Mouse (Mus musculus) limb, embryonic 13.5 days (tissue): ENCODE data around the gene Nop2. TPM values are rescaled to one million over a fixed set of nuclear protein-coding genes. Genes with fewer than 3 reads are reported as not detected.

Source experiments
- ATAC-seq: fragments of 200-750 bp; cut with Nextera tagmentation; 2 replicates; pipeline ENCODE4 v1.8.0; 2017; ENCODE audit warnings: low read depth, moderate number of reproducible peaks, moderate TSS enrichment; ENCODE audit not compliant: low FRiP score
- H3K27ac ChIP-seq: fragments of 300-500 bp; sonication (generic); 2 replicates; pipeline ENCODE4 v1.5.1; 2015; ENCODE audit warnings: inconsistent platforms, mild to moderate bottlenecking, moderate library complexity
- H3K27me3 ChIP-seq: fragments of 300-500 bp; sonication (generic); 2 replicates; pipeline ENCODE4 v1.6.1; 2015; ENCODE audit warnings: mild to moderate bottlenecking, inconsistent platforms
- H3K36me3 ChIP-seq: fragments of 300-500 bp; sonication (generic); 2 replicates; pipeline ENCODE4 v1.6.1; 2015; ENCODE audit warnings: inconsistent platforms, mild to moderate bottlenecking, moderate library complexity
- H3K4me1 ChIP-seq: fragments of 300-500 bp; sonication (generic); 2 replicates; pipeline ENCODE4 v1.6.1; 2015; ENCODE audit warnings: inconsistent platforms
- H3K4me2 ChIP-seq: fragments of 300-500 bp; sonication (generic); replicated peaks from 2 replicates; pipeline ENCODE4 v1.6.1; 2015; ENCODE audit warnings: inconsistent platforms, mild to moderate bottlenecking, moderate library complexity
- H3K4me3 ChIP-seq: fragments of 300-500 bp; sonication (generic); 2 replicates; pipeline ENCODE4 v1.5.1; 2015; ENCODE audit warnings: moderate library complexity, mild to moderate bottlenecking, inconsistent platforms
- H3K9ac ChIP-seq: fragments of 300-500 bp; sonication (generic); 2 replicates; pipeline ENCODE4 v1.6.1; 2015; ENCODE audit warnings: mild to moderate bottlenecking, inconsistent platforms
- H3K9me3 ChIP-seq: fragments of 300-500 bp; sonication (generic); 2 replicates; pipeline ENCODE4 v1.6.1; 2016; ENCODE audit warnings: inconsistent platforms
- WGBS: fragments of 180-500 bp; shearing (Covaris S2); methylation state at CpG from one replicate; pipeline ENCODE4 v1.1.7; 2015; 5-methylcytosine and 5-hydroxymethylcytosine counted together
- polyA plus RNA-seq: library from polyadenylated mRNA; unstranded; fragments of >200 nt; fragmentation: Nextera tagmentation; extraction: Ambion mirVana; gene quantifications from 2 replicates; pipeline ENCODE4 v1.2.1, GENCODE M21; 2015

Nop2 gene
- polyA plus RNA-seq = 65.6 and 67.1 TPM in 2 replicates

DNA sequence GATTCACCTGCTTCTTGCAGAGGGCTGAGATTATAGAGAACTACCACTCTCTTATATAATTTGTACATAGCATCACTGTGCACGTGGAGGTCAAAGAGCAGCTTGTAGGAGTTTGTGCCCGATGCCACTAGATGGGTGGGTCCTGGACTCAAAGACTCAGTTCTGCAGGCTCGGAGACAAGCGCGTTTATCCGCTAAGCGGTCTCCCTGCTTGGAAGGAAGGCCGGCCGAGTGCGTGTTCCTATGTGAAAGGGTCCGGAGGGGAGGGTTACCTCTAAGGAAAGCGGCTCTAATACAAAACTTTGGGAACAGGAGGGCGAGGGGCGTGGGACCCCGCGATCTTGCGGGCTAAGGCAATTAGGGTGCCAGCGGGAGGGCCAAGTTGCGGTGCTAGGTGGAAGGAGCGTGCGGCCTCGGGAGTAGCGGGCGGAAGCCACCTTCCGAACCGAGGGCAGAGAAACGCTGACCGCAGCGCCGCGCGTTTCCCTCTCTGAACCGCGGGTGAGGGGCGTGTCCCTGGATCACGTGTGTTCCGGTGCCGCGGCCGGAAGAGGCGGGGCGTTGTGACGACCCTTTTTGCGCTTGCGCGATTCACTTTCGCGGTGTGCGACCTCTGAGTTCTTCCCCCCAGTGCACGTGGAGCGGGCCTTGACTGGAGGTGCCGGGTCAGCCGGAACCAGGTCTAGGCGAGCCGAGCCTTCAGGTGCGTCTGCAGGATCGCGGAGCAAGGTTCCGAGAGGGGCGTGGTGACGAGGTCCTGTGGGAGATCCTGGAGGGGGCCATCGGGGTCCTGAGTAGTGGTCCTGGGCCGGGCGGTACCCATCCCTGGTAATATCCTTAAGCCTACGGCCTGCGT is at the start of gene Nop2:
Gene Nop2 (plus strand): TSS at position 608 of the 855 bp plus-strand sequence.
- Histone ChIP-seq H3K9me3 (no peaks in the 10 kb centered on the region), H3K4me1 (peaks cover 18% of the 10 kb centered on the region), H3K4me2 (peak within 1 kb of the TSS; percentile 92), H3K27me3 (no peaks in the 10 kb centered on the region), H3K36me3 (peaks cover 72% of the 10 kb centered on the region), H3K9ac (peak within 1 kb of the TSS; percentile 93), H3K27ac (peak within 1 kb of the TSS; percentile 80), H3K4me3 (peak within 1 kb of the TSS; percentile 90)
- WGBS = under 1% methylated on average over 66 of the region's 66 CpGs
- ATAC-seq = peak; percentile 95

DNA sequence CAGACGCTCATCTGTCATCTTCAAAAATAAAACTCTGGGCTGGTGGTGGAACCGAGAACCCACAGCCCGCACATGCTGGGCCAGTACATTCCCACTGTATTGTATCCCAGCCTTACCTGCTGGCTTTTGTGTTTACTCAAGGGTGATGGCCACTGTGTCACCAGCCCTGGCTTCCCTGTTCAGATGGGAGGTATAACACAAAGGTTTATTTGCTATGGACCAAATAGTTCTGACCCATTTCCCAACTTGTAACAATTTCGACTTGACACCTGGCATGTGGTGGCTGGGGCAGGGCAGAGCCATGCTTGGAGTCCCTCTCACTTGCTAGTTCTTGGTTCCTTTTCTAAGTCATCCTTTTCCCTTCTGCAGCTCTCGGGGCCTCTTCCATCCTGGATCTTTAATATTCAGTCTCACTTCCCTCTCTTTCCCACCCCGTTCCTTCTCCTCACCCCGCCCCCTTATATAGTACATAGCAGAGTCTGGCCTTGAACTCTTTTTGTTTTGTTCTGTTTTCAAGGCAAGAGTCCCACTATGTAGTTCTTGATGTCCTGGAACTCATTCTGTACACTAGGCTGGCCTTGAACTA is 48.8 kb upstream of the Nop2 start:
- Histone ChIP-seq H3K4me1 (peaks cover 5% of the 10 kb centered on the region; the same call in 1 of the 2 replicates), H3K9me3 (no peaks in the 10 kb centered on the region), H3K4me2 (no peak overlapping the region), H3K36me3 (no peaks in the 10 kb centered on the region), H3K27me3 (no peaks in the 10 kb centered on the region), H3K27ac (no peak overlapping the region), H3K4me3 (no peak overlapping the region), H3K9ac (no peak overlapping the region)
- no peak for ATAC-seq
- 88% methylated on average over 7 of the region's 7 CpGs for WGBS

DNA sequence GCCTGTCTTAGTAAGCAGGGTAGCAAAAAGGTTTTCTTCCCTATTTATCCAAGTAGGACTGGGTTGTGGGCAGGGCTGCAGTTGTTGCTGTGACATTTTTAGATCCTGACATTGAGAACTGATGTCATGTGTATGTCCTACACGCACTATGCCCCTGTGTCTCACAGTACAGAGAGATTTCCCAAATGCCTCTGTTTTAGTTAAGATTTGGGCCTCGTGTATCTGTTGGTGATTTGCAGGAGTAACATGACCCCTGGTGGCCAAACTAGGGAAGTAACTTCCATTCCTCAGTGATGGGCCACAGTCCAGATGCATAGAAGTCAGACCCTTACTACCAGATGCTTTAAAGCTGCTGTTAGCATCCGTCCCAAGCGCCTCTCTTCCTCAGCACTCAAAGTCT is 47.3 kb upstream of the Nop2 start:
- Histone ChIP-seq H3K4me3 (no peak overlapping the region), H3K4me1 (peaks cover 17% of the 10 kb centered on the region), H3K27me3 (no peaks in the 10 kb centered on the region), H3K27ac (peak overlapping the region; percentile 22; the same call in 1 of the 2 replicates), H3K4me2 (no peak overlapping the region), H3K36me3 (no peaks in the 10 kb centered on the region), H3K9me3 (no peaks in the 10 kb centered on the region), H3K9ac (no peak overlapping the region; the same call in 1 of the 2 replicates)
- WGBS = 6% methylated on average over 4 of the region's 4 CpGs
- ATAC-seq = peak; percentile 18; the same call in 1 of the 2 replicates

DNA sequence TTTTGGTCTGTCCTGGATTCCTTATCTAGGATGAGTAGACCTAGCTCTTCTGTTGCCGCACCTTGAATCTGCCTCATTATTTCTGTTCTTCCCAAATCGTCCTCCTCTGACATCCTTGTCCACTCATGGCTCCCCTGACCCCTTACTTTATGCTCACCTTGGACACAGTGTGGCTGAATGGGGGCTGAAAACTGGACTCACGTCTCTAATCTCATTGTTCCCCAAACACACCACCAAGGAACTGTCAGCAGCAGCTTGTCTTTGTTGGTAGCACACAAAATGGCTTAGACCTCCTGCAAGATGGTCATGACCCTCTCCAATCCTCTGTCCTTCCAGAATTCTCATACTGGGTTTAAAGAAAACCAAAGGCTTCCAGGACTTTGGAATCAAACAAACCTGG is 43.8 kb upstream of the Nop2 start:
- Histone ChIP-seq H3K36me3 (no peaks in the 10 kb centered on the region), H3K9ac (no peak overlapping the region), H3K27ac (peak overlapping the region; percentile 97), H3K27me3 (no peaks in the 10 kb centered on the region), H3K9me3 (no peaks in the 10 kb centered on the region), H3K4me1 (peaks cover 27% of the 10 kb centered on the region), H3K4me2 (no peak overlapping the region), H3K4me3 (no peak overlapping the region)
- no peak for ATAC-seq
- 85% methylated on average over 3 of the region's 3 CpGs for WGBS

DNA sequence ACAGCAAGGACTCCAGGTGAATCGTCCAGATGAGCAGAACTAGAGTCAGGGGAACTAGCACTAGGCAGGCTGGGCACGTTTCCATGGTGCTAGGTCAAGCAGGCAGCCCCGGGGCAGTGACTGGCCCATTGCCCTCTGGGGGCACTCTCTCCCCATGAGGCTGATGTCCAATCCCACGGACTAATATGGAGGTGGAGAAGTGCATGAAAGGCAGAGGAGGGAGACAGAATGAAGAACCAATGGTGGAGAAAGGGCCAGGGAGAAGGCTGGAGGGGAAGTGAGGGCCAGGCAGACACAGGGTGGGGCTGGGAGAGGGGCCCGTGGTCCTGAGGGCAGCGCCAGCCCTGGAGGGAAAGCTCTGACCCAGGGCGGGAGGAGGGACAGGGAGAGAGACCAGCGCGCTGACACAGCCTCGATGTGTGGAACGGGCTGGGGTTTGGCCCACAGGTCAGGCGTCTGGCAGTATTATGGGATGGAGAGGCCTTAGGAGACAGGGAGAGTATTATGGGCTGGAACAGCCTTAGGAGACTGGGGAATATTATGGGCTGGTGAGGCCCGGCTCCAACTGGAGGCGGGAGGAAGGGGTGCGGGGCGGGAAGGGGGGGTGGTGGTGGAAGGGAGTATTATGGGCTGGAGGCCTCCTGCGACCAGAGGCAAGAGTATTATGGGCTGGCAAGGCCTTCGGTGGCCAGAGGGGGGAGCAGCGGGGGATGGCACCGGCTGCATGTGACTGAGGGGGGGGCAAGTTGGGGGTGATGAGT is 43.0 kb upstream of the Nop2 start:
- Histone ChIP-seq H3K4me1 (peaks cover 27% of the 10 kb centered on the region), H3K4me3 (no peak overlapping the region), H3K36me3 (no peaks in the 10 kb centered on the region), H3K27me3 (no peaks in the 10 kb centered on the region), H3K4me2 (peak overlapping the region; percentile 62), H3K27ac (peak overlapping the region; percentile 97), H3K9ac (peak overlapping the region; percentile 59), H3K9me3 (no peaks in the 10 kb centered on the region)
- WGBS = 2% methylated on average over 20 of the region's 20 CpGs
- ATAC-seq = peak; percentile 84

DNA sequence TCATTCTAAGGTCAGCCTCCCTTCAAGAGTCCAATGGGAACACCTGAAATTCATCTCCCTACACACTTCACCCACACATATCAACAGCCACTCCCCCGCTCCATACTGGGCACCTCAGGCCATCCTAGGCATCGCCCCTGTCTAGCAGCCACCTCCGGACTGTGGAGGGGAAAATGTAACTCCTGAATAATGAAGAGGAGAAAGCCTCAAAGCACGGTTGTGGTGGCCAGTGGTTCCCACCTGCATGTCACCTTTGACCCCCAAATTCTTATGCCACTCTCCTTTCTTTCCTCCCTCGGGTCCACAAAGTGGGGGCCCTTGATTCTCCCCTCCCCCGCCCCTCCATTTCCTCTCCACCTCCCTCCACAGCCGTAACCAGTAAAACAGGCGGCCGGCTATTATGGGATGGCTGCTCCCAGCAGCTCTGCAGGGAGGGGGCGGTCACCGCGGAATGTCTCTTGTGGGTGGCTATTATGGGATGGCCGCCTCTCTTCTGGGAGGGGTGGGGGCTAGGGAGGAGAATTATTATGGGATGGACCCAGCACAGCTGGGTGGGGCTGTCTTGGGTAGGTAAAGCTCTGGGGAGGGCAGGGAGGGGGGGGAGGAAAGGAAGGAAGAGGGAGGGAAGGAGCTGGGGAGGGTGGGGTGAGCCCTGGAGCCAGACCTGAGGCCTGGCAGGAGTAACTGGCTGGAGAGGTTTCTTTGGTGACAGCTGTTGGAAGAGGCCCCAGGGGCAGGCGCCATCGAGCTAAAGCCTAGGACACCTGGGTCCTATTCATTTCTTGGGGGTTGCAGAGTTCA is 42.0 kb upstream of the Nop2 start:
- H3K36me3 ChIP-seq = no peaks in the 10 kb centered on the region
- peak overlapping the region; percentile 27 for H3K4me3 ChIP-seq
- no peaks in the 10 kb centered on the region for H3K27me3 ChIP-seq
- ATAC-seq = peak; percentile 70
- H3K4me2 ChIP-seq = peak overlapping the region; percentile 62
- no peaks in the 10 kb centered on the region for H3K9me3 ChIP-seq
- WGBS = 2% methylated on average over 15 of the region's 15 CpGs
- peaks cover 27% of the 10 kb centered on the region for H3K4me1 ChIP-seq
- H3K9ac ChIP-seq = peak overlapping the region; percentile 59
- peak overlapping the region; percentile 97 for H3K27ac ChIP-seq

DNA sequence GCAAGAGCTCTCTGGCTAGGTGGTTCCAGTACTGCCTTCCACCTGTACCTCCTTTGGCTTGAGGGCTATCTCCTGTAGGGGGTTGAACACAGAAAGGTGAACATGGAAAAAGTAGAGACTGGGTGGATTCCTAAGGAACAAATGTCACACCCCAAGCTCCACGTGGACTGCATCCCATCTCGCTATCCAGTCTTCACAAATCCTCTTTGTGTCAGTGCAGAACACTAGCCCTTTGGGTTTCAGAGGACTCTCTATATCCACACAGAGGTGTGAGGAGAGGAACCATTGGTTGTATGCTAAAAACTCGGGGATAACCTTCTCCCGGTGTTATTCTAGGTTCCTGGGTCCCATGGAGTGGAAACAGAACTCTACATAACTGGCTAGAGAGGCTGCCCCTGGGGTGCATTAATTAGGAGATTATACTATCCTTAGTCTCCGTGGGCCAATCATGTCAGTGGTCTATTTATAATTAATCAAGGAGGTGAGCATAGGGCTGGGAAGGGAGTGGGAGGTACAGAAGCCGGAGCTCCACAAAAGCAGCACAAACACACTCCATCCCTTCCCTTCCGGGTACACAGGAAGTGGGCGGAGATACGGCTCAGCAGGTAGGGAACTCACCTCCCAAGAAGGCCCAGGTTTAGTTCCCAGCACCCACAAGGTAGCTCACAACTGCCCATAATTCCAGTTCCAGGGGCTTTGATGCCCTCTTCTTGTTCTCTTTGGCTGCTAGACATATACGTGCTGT is 41.2 kb upstream of the Nop2 start:
- 59% methylated on average over 10 of the region's 10 CpGs for WGBS
- Histone ChIP-seq H3K4me1 (peaks cover 28% of the 10 kb centered on the region), H3K4me3 (peak overlapping the region; percentile 27; the same call in 1 of the 2 replicates), H3K4me2 (peak overlapping the region; percentile 62), H3K9ac (no peak overlapping the region), H3K36me3 (no peaks in the 10 kb centered on the region), H3K27me3 (no peaks in the 10 kb centered on the region), H3K9me3 (no peaks in the 10 kb centered on the region), H3K27ac (peak overlapping the region; percentile 97)
- no peak for ATAC-seq

DNA sequence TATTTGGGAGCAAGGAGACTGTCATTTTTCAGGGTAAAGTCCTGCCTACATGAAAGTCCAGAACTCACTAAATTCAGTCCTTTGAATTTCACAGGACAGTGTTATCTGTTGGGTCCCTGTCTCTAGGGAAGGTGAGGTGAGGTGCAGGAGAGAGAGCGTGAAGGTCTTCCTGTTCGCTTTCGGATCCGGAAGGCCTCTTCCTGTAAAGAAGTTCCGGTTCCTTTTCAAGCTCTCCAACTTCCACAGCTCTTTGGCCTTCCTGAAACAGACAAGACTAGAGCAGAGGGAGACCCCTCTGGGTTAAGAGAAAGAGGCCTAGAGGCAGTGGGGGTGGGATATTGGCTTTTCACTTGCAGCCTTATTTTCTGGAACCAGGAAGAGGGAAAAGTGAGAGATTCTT is 39.3 kb upstream of the Nop2 start:
- ATAC-seq = no peak
- Histone ChIP-seq H3K27ac (no peak overlapping the region), H3K4me2 (no peak overlapping the region), H3K9me3 (no peaks in the 10 kb centered on the region), H3K27me3 (no peaks in the 10 kb centered on the region), H3K36me3 (no peaks in the 10 kb centered on the region), H3K9ac (no peak overlapping the region), H3K4me3 (no peak overlapping the region), H3K4me1 (peaks cover 33% of the 10 kb centered on the region)
- WGBS = 86% methylated on average over 5 of the region's 5 CpGs

DNA sequence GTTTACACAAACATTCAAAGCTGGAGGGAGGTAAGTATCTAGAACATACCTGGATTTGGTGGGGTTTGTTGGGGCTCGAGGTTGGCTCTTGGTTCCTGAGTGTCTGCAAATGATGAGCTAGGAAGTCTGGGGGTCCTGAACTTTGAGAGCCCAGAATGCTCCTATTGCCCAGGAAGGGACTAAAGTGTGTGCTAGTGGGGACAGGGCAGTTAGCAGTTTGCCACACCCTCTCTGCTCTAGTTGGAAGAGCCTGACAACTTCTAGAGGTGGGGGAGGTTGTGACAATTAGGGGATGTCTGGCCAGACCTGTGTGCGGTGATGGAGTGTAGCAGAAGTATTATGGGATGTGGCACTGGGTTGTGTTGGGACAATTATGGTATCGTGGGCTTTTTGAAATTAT is 36.9 kb upstream of the Nop2 start:
- peaks cover 20% of the 10 kb centered on the region for H3K36me3 ChIP-seq
- H3K27me3 ChIP-seq = no peaks in the 10 kb centered on the region
- H3K4me2 ChIP-seq = no peak overlapping the region
- H3K27ac ChIP-seq = peak overlapping the region; percentile 72; the same call in 1 of the 2 replicates
- no peak for ATAC-seq
- 47% methylated on average over 3 of the region's 3 CpGs for WGBS
- no peak overlapping the region for H3K9ac ChIP-seq
- no peak overlapping the region for H3K4me3 ChIP-seq
- no peaks in the 10 kb centered on the region for H3K9me3 ChIP-seq
- H3K4me1 ChIP-seq = peaks cover 41% of the 10 kb centered on the region

DNA sequence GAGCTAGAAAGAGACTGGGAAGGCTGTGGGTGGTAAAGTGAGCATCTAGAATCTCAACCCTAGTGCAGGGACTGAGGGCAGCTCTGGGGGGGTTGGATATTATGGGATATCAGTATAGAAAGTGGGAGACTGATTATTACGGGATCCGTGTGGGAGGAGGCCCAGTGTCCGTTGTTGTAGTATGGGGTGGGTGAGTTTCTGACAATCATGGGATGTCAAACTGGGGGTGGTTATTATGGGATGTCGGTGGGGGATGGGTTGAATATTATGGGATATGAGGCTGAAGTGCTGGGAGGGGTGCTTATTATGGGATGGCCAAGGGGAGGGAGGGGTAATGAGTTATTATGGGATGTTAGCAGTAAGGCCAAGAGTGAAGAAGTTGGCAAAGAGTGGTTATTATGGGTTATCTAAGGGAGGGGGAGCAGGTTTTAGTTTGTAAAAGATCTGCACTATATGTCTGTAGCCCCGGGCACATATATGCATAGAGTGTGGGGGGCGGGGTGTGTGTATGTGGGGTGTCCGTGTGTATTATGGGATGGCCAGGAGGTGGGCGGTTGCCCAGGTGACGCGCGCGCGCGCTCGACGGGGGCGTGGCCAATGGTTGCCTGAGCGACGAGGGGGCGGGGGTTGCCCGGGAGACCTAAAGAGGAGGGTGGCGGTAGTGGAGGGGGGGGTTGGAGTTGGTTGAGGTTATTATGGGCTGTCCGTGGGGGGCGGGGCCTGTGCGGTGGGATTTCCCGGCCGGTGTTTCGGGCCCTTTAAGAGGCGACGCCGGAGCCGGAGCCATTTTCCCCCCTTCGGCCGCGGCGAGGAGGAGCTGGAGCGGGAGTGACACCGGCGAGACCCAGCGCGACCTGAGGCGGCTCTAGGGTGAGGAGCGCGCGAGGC is 36.1 kb upstream of the Nop2 start, which contains the start of gene Chd4:
Gene Chd4 (plus strand): TSS at position 591 of the 888 bp plus-strand sequence.
- Histone ChIP-seq H3K4me3 (peak within 1 kb of the TSS; percentile 91), H3K36me3 (peaks cover 28% of the 10 kb centered on the region), H3K9me3 (no peaks in the 10 kb centered on the region), H3K27me3 (no peaks in the 10 kb centered on the region), H3K9ac (peak within 1 kb of the TSS; percentile 96), H3K4me2 (peak within 1 kb of the TSS; percentile 95), H3K4me1 (peaks cover 41% of the 10 kb centered on the region), H3K27ac (peak within 1 kb of the TSS; percentile 96)
- ATAC-seq = peak; percentile 81
- 3% methylated on average over 29 of the region's 45 CpGs for WGBS
